Mouse (Mus musculus) heart, adult 9 months (tissue): ENCODE results near the gene Ccl24.
"Not testable (repeated sequence)": the region's sequence is repeated elsewhere in the genome, so short reads cannot be mapped to it uniquely, and the experiment has no call there.

Experiments used
- DNase-seq, 2 experiments: peaks; one replicate each; pipeline ENCODE4 v3.0.0; 2022; ENCODE audit warnings: low spot score in 2 of 2

The Ccl24 gene

DNA sequence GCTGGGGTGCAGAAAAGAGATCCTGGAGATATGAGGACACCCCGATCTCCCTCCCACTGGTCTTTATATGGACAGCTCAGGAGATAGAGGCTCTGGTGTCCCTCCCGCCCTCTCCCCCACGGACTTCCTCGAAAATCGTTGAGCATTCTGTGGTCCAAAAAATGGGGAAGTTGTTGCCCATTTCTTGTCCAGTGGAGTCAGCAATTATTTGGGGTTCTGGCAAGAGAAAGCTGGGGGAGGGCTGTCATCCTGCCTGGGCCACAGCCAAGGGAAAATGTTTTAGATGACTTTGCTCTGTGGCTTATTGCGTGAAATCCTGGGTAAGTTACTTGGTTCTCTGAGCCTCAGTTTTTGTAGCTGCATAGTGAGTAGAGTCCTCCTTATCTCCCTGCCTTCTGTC is at the start of gene Ccl24:
Gene Ccl24, minus strand, starts transcription at position 44 of the 400 bp plus-strand sequence.
- DNase-seq, result peak; percentile 42 to 55

GRCm38 (mm10) chr5:135621725-135622124 is 48.9 kb upstream of the Ccl24 start:
- no peak for DNase-seq

DNA sequence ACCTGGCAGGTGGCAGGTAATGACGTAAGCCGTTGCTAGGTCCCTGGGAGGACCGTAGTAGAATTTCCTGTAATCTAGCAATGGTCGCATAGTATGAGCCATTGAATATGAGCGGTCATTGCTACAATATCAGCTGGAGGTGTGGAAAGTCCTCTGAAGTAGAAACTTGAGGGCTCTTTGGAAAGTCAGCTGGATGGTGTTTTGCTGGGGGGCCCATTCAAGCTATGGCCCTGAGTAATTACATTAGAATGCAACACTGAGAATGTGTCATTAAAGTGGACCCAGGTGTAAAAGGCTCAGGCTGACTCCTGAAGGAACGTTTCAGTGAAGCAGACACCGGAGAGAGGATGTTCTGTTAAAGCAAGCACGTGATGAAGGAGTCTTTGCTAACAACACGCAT is 47.7 kb upstream of the Ccl24 start:
- DNase-seq, result no peak

GRCm38 (mm10) chr5:135619741-135620140 is 46.9 kb upstream of the Ccl24 start:
- DNase-seq, result not testable (repeated sequence)

DNA sequence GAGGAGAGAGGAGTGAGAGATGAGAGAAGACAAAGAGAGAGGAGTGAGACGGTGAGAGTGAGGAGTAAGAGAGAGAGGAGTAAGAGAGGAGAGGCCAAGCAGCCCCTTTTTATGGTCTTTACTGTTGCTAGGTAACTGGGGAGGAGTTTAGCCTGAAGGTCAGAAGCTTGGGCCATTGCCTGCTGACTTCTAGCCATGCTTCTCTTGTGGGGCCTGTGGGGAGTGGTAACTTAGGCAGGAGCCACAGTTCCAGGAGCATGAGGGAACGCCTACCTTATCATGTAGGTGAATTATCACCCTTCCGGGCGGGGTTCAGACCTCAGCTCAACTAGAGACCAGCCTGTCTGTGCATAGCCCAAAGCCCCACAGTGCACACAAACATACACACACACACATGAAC is 36.9 kb upstream of the Ccl24 start:
- DNase-seq, result no peak

GRCm38 (mm10) chr5:135607581-135607980 is 34.7 kb upstream of the Ccl24 start:
- no peak for DNase-seq

DNA sequence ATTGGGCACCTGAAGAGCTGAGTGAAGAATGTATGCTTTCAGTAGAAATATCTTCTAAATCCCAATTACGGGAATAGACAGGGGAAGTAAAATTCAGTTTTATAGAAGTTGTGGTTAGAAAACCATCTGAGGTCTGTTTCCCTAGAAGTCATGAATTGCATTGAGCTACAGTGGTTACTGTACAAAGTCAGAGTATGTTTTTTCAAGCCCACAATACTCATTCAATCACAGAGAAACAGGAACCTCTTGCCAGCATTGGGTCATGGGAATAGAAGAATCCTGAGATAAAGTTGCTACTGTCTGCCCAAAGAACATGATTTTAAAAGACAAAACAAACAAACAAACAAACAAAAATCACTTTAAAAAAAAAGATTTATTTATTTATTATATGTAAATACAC is 33.9 kb upstream of the Ccl24 start:
- DNase-seq, result not testable (repeated sequence)

DNA sequence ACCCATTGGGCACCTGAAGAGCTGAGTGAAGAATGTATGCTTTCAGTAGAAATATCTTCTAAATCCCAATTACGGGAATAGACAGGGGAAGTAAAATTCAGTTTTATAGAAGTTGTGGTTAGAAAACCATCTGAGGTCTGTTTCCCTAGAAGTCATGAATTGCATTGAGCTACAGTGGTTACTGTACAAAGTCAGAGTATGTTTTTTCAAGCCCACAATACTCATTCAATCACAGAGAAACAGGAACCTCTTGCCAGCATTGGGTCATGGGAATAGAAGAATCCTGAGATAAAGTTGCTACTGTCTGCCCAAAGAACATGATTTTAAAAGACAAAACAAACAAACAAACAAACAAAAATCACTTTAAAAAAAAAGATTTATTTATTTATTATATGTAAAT is 31.8 kb upstream of the Ccl24 start:
- DNase-seq, result not testable (repeated sequence)

- DNase-seq, result no peak
Measured at GRCm38 (mm10) chr5:135589996-135590784, 17.3 kb upstream of the Ccl24 start.

DNA sequence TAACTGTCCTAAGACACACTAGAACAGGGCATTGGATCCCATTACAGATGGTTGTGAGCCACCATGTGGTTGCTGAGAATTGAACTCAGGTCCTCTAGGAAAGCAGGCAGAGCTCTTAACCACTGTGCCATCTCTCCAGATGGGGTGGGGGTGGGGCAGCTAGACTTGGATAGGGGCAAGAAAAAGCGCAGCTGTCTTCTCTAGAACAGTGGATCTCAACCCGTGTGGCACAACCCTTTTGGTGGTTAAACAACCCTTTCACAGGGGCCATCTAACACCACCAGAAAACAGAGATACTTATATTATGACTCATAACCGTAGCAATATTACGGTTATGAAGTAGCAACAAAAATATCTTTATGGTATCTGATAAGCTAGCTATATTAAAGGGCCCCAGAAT is 14.9 kb upstream of the Ccl24 start:
- DNase-seq, result no peak

DNA sequence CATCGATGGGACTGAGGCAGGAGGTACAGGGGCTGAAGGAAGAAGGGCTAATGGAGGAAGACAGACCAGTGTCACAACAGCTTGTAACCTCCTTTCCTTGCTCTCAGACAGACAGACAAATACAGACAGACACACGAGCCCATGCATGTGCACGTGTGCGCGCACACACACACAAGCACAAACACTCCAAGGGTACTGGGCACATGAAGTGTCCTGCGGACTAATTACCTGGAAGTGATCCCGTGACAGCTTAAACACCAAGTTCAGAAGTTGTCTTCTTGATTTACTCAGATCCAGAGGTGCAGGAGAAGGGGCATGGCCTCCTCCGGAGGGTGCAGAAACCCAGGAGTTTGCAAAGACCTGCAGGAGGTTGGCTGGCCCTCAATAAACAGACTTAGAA is 12.8 kb upstream of the Ccl24 start:
- no peak for DNase-seq

DNA sequence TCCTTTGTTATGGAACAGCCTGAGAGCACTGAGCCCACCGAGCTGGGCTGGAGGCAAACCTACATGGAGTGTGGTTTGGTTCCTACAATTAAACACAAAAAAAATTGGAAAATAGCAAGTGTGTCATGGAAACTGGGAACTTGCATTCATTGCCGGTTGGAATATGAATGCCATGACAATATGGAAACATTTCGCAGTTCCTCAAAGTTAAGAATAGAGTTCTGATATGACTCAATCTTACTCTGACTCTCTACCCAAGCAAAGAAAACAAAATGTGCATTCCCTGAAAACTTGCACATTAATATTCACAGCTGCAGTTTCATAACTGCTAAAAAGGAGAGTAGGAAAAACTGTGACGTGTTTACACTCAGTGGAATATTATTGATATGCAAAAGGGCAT is 9.5 kb upstream of the Ccl24 start:
- DNase-seq, result no peak

DNA sequence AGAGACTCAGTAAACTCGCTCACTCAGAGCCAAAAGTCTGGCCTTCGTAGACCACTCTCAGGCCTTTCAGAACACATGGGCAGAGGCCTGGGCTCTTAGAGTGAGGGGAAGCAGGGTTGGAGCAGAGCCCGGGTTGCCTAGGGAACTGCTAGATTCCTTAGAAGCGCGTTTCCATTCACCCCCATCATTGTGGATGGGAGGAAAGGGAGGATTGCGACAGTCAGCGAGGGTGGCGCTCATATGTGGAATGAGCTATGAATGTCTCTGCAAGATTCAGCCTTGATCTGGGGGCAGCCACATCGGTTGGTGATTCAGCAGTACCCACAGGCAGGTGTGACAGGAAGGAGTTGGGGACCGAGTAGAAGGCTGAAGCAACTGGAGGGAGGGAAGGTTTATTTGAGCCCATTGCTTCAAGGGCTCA is 6.5 kb upstream of the Ccl24 start:
- DNase-seq, result no peak

- no peak for DNase-seq
Measured at GRCm38 (mm10) chr5:135576055-135576454, 3.2 kb upstream of the Ccl24 start.

DNA sequence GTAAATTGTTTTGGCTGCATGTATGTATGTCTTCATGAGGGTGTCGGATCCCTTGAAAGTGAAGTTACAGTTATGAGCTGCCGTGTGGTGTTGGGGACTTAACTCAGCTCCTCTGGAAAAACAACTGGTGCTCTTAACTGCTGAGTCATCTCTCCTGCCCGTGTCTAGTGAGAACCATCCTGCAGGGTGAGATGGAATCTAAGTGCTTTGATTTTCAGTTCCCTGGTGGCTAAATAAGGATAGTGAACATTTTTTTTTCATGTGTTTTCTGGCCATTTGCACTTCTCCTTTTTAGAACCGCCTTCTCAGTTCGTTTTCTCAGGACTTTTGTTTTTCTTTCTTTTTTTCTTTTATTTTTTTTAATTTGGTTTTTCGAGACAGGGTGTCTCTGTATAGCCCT is 4.2 kb downstream of the Ccl24 start:
- no peak for DNase-seq

GRCm38 (mm10) chr5:135567556-135568265 is 5.1 kb downstream of the Ccl24 start:
- DNase-seq, result no peak

DNA sequence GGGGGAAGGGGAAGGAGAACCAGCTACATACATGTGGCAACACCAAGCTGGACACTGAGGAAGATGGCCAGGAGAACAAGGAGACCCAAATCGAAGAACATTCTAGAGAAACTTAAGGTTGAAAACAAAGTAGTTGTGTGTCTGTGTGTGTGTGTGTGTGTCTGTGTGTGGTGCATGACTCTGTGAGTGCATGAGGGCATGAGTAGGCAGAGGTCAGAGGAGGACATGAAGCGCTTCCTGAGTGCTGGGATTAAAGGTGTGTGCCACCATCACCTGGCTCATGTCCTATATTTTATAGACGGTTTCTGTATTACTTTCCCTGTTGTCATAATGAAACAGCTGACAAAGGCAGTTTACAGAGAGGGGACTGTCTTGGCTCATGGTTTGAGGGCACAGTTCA is 9.4 kb downstream of the Ccl24 start, which contains the start of gene Ccl26:
Gene Ccl26, minus strand, starts transcription at position 101 of the 400 bp plus-strand sequence.
- DNase-seq, result no peak

DNA sequence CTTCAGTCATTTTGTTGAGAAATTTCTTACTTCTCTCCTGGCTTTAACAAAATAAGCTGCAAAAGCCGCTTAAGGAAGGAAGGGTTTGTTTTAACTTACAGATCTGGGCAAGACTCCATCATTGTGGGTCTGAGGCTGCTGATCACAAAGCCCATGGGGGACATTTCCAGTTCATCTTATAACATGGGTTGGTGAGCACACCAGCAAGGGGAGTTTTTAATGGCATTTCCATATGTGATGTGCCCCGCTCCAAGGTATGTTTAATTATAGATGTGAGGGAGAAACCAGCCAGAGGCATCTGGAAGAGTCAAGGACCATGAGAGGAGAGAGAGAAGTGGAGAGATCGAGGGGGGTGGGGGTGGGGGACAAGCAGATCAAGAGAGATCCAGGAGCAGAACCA is 15.2 kb downstream of the Ccl24 start:
- no peak for DNase-seq

- DNase-seq, result no peak
Measured at GRCm38 (mm10) chr5:135557051-135557450, 15.8 kb downstream of the Ccl24 start.

GRCm38 (mm10) chr5:135556259-135556658 is 16.6 kb downstream of the Ccl24 start:
- DNase-seq, result no peak

- DNase-seq, result no peak
Measured at GRCm38 (mm10) chr5:135551591-135551990, 21.3 kb downstream of the Ccl24 start.

DNA sequence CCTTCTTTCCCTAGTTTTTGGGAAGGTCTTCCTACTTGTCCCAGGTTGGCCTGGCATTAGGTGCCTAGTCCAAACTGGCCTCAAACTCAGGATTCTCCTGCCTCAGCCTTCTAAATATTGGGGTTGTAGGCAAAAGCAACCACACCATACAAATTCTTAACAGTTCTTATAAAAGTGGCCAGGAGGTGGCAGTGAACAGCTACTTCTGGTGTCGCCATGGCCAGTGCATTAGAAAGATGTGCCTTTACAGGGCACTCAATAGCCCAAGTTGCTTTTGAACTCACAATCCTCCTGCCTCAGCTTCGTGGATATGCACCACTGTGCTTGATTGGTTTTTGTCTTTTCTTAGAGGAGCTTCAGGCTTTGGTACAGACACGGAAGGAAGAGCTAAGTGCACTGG is 21.9 kb downstream of the Ccl24 start:
- DNase-seq, result peak in 1 of 2 experiments; percentile 32

- no peak for DNase-seq
Measured at GRCm38 (mm10) chr5:135547990-135548389, 24.9 kb downstream of the Ccl24 start.
